Mouse (Mus musculus) liver, embryonic 15.5 days (tissue): Measurements from ENCODE around the gene Sdsl. TPM values are rescaled to one million over a fixed set of nuclear protein-coding genes. Genes with fewer than 3 reads are reported as not detected.

Source experiments
- ATAC-seq: fragments of 200-750 bp; cut with Nextera tagmentation; 2 replicates; pipeline ENCODE4 v1.8.0; 2017; ENCODE audit warnings: moderate number of reproducible peaks, mild to moderate bottlenecking, moderate library complexity; ENCODE audit not compliant: insufficient read depth
- H3K27ac ChIP-seq: fragments of 300-500 bp; sonication (generic); replicated peaks from 2 replicates; pipeline ENCODE4 v1.5.1; 2015; ENCODE audit warnings: mild to moderate bottlenecking, inconsistent platforms
- H3K27me3 ChIP-seq: fragments of 300-500 bp; sonication (generic); 2 replicates; pipeline ENCODE4 v1.6.1; 2015; ENCODE audit warnings: mild to moderate bottlenecking, inconsistent platforms
- H3K36me3 ChIP-seq: fragments of 300-500 bp; sonication (generic); replicated peaks from 2 replicates; pipeline ENCODE4 v1.6.1; 2015; ENCODE audit warnings: moderate library complexity, mild to moderate bottlenecking, inconsistent platforms
- H3K4me1 ChIP-seq: fragments of 300-500 bp; sonication (generic); replicated peaks from 2 replicates; pipeline ENCODE4 v1.6.1; 2015; ENCODE audit warnings: inconsistent platforms
- H3K4me2 ChIP-seq: fragments of 300-500 bp; sonication (generic); 2 replicates; pipeline ENCODE4 v1.6.1; 2015; ENCODE audit warnings: moderate library complexity, mild to moderate bottlenecking, inconsistent platforms
- H3K4me3 ChIP-seq: fragments of 300-500 bp; sonication (generic); replicated peaks from 2 replicates; pipeline ENCODE4 v1.5.1; 2015; ENCODE audit warnings: mild to moderate bottlenecking, inconsistent platforms
- H3K9ac ChIP-seq: fragments of 300-500 bp; sonication (generic); 2 replicates; pipeline ENCODE4 v1.6.1; 2015; ENCODE audit warnings: moderate library complexity, mild to moderate bottlenecking, inconsistent platforms
- H3K9me3 ChIP-seq: fragments of 300-500 bp; sonication (generic); replicated peaks from 2 replicates; pipeline ENCODE4 v1.6.1; 2016; ENCODE audit warnings: inconsistent platforms
- WGBS: fragments of 180-500 bp; shearing (Covaris S2); methylation state at CpG from one replicate; pipeline ENCODE4 v1.1.7; 2015; ENCODE audit warnings: mixed read lengths; ENCODE audit not compliant: insufficient replicate concordance; 5-methylcytosine and 5-hydroxymethylcytosine counted together
- polyA plus RNA-seq: library from polyadenylated mRNA; unstranded; fragments of >200 nt; fragmentation: Nextera tagmentation; extraction: Ambion mirVana; gene quantifications from 2 replicates; pipeline ENCODE4 v1.2.1, GENCODE M21; 2015

Gene Sdsl
- polyA plus RNA-seq, 1 experiment from 2014 or later: 4.5 TPM

GRCm38 (mm10) chr5:120454756-120455337 lies 17.8 kb downstream of the Sdsl start:
- H3K9me3 ChIP-seq: no peaks in the 10 kb centered on the region
- H3K27ac ChIP-seq: no peak overlapping the region
- H3K4me1 ChIP-seq: no peaks in the 10 kb centered on the region
- 44% methylated on average over 14 of the region's 14 CpGs for WGBS
- no peak overlapping the region for H3K4me3 ChIP-seq
- H3K4me2 ChIP-seq: no peak overlapping the region
- H3K9ac ChIP-seq: no peak overlapping the region
- no peak for ATAC-seq
- peaks cover 60% of the 10 kb centered on the region for H3K27me3 ChIP-seq
- H3K36me3 ChIP-seq: no peaks in the 10 kb centered on the region

GRCm38 (mm10) chr5:120447305-120447704 lies 25.3 kb downstream of the Sdsl start:
- Histone ChIP-seq H3K4me2 (no peak overlapping the region), H3K36me3 (no peaks in the 10 kb centered on the region), H3K27me3 (peaks cover 63% of the 10 kb centered on the region), H3K9me3 (no peaks in the 10 kb centered on the region), H3K4me3 (no peak overlapping the region), H3K9ac (no peak overlapping the region), H3K27ac (no peak overlapping the region), H3K4me1 (no peaks in the 10 kb centered on the region)
- no peak for ATAC-seq
- 31% methylated on average over 13 of the region's 13 CpGs for WGBS

GRCm38 (mm10) chr5:120440733-120441132 lies 31.9 kb downstream of the Sdsl start:
- H3K36me3 ChIP-seq: no peaks in the 10 kb centered on the region
- ATAC-seq: no peak
- H3K27ac ChIP-seq: no peak overlapping the region
- WGBS: 6% methylated on average over 14 of the region's 14 CpGs
- peaks cover 5% of the 10 kb centered on the region; the same call in 1 of the 2 replicates for H3K4me1 ChIP-seq
- H3K27me3 ChIP-seq: peaks cover 96% of the 10 kb centered on the region
- no peaks in the 10 kb centered on the region for H3K9me3 ChIP-seq
- H3K9ac ChIP-seq: no peak overlapping the region
- peak overlapping the region; percentile 29 for H3K4me2 ChIP-seq
- peak overlapping the region; percentile 17; the same call in 1 of the 2 replicates for H3K4me3 ChIP-seq

DNA sequence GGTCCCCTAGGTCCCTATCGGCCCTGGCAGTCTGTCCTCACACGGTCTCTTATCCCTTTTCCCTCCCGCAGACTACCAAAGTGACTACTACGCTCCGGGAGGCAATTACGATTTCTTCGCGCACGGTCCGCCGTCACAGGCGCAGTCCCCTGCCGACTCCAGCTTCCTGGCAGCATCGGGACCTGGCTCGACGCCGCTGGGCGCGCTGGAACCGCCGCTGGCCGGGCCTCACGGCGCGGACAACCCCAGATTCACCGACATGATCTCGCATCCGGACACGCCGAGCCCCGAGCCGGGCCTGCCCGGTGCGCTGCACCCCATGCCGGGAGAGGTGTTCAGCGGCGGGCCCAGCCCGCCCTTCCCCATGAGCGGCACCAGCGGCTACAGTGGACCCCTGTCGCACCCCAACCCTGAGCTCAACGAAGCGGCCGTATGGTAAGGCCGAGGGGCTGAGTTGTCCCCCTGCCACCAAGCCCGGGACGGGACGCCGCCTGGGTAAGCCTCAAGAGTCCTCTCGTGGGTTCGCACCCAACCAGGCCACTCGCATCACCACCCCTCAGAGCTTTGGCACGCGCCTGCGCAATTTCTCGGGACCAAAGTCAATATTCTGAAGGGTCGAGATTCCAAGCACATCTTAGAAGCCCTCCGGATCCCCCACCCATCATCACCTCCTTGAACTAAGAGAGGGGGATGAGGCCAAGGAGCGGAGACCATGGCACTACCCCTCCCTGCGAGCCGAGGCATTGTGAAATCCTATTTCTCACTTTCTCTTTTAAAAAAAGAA lies 32.5 kb downstream of the Sdsl start:
- Histone ChIP-seq H3K36me3 (no peaks in the 10 kb centered on the region), H3K4me1 (peaks cover 5% of the 10 kb centered on the region; the same call in 1 of the 2 replicates), H3K27ac (no peak overlapping the region), H3K27me3 (peaks cover 96% of the 10 kb centered on the region), H3K4me2 (peak overlapping the region; percentile 29), H3K9ac (no peak overlapping the region), H3K9me3 (no peaks in the 10 kb centered on the region), H3K4me3 (peak overlapping the region; percentile 17)
- ATAC-seq: no peak
- 2% methylated on average over 61 of the region's 61 CpGs for WGBS

GRCm38 (mm10) chr5:120438991-120439710 lies 33.5 kb downstream of the Sdsl start:
- H3K27me3 ChIP-seq: peaks cover 96% of the 10 kb centered on the region
- no peaks in the 10 kb centered on the region for H3K36me3 ChIP-seq
- H3K9me3 ChIP-seq: no peaks in the 10 kb centered on the region
- H3K4me1 ChIP-seq: peaks cover 5% of the 10 kb centered on the region; the same call in 1 of the 2 replicates
- no peak overlapping the region for H3K9ac ChIP-seq
- no peak overlapping the region for H3K27ac ChIP-seq
- 2% methylated on average over 27 of the region's 27 CpGs for WGBS
- no peak for ATAC-seq
- no peak overlapping the region for H3K4me2 ChIP-seq
- H3K4me3 ChIP-seq: no peak overlapping the region

- peaks cover 5% of the 10 kb centered on the region; the same call in 1 of the 2 replicates for H3K4me1 ChIP-seq
- H3K36me3 ChIP-seq: no peaks in the 10 kb centered on the region
- no peaks in the 10 kb centered on the region for H3K9me3 ChIP-seq
- WGBS: 1% methylated on average over 13 of the region's 13 CpGs
- no peak for ATAC-seq
- H3K27ac ChIP-seq: no peak overlapping the region
- no peak overlapping the region for H3K4me2 ChIP-seq
- H3K27me3 ChIP-seq: peaks cover 99% of the 10 kb centered on the region
- H3K4me3 ChIP-seq: no peak overlapping the region
- H3K9ac ChIP-seq: no peak overlapping the region
Measured at GRCm38 (mm10) chr5:120438469-120438868, 34.1 kb downstream of the Sdsl start.

GRCm38 (mm10) chr5:120437986-120438385 lies 34.6 kb downstream of the Sdsl start:
- no peaks in the 10 kb centered on the region for H3K9me3 ChIP-seq
- no peak for ATAC-seq
- no peak overlapping the region for H3K4me3 ChIP-seq
- peaks cover 99% of the 10 kb centered on the region for H3K27me3 ChIP-seq
- no peak overlapping the region for H3K27ac ChIP-seq
- no peaks in the 10 kb centered on the region for H3K36me3 ChIP-seq
- H3K4me1 ChIP-seq: peaks cover 5% of the 10 kb centered on the region; the same call in 1 of the 2 replicates
- WGBS: under 1% methylated on average over 33 of the region's 33 CpGs
- H3K4me2 ChIP-seq: no peak overlapping the region
- H3K9ac ChIP-seq: no peak overlapping the region

DNA sequence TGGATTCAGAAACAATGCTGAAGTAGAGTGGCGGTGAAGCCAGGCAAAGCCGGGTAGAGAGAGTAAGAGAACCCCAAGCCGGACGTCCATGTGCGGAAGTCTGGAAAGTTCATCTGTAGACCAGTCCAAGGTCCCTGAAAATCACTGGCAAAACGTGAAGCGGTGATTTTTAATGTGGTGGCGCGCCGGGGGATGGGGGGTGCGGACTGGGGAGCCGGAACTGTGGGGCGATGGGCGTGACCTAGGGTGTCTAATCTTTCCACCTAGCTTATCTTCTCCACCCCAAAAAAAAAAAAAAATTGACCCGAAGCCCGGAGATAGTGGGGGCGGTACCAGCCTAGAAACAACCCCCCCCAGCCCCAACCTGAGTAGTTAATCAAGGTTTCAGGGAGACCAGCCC lies 35.1 kb downstream of the Sdsl start:
- H3K4me3 ChIP-seq: no peak overlapping the region
- H3K4me1 ChIP-seq: peaks cover 5% of the 10 kb centered on the region; the same call in 1 of the 2 replicates
- H3K9me3 ChIP-seq: no peaks in the 10 kb centered on the region
- 2% methylated on average over 17 of the region's 17 CpGs for WGBS
- H3K4me2 ChIP-seq: no peak overlapping the region
- H3K27me3 ChIP-seq: peaks cover 99% of the 10 kb centered on the region
- no peaks in the 10 kb centered on the region for H3K36me3 ChIP-seq
- H3K9ac ChIP-seq: no peak overlapping the region
- no peak overlapping the region for H3K27ac ChIP-seq
- no peak for ATAC-seq

- no peak overlapping the region for H3K4me3 ChIP-seq
- no peak overlapping the region for H3K27ac ChIP-seq
- H3K27me3 ChIP-seq: peaks cover 99% of the 10 kb centered on the region
- H3K9ac ChIP-seq: no peak overlapping the region
- no peak for ATAC-seq
- no peak overlapping the region for H3K4me2 ChIP-seq
- no peaks in the 10 kb centered on the region for H3K9me3 ChIP-seq
- H3K4me1 ChIP-seq: peaks cover 5% of the 10 kb centered on the region; the same call in 1 of the 2 replicates
- 3% methylated on average over 18 of the region's 18 CpGs for WGBS
- H3K36me3 ChIP-seq: no peaks in the 10 kb centered on the region
Measured at GRCm38 (mm10) chr5:120436885-120437495, 35.6 kb downstream of the Sdsl start.

DNA sequence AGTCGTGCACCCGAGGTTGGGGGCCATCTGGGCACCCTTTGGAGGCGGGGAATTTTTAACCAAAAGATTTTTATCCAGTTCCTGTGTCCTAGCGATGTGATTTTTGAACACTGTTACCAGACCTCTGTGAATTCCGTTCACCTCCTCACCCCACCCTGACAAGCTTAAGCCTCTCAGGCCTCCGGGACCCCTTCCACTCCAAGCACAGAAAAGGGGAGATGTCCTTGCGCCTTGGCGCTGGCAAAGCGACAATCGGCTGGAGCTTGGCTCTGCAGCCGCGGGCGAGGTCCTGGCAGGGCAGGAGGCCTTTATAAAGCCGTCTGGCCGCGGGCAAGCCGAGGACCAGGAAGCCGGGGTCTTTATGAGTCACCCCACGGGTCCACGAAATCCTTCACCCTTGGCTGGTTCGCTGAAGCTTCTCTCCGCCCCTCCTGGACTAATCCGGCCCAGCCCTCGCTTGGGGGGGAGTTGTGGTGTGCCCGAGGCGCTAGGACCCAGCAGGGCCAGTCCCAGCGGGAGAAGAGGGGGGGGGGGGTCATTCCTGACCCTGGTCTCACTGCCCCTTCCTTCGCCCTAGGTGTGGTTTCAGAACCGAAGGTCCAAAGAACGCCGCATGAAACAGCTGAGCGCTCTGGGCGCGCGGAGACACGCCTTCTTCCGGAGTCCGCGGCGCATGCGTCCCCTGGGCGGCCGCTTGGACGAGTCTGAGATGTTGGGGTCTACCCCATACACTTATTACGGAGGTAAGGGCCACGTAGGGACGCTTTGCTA lies 36.7 kb downstream of the Sdsl start:
- Histone ChIP-seq H3K4me2 (peak overlapping the region; percentile 46), H3K4me1 (peaks cover 5% of the 10 kb centered on the region; the same call in 1 of the 2 replicates), H3K36me3 (no peaks in the 10 kb centered on the region), H3K4me3 (peak overlapping the region; percentile 23; the same call in 1 of the 2 replicates), H3K9ac (no peak overlapping the region), H3K27me3 (peaks cover 100% of the 10 kb centered on the region), H3K9me3 (no peaks in the 10 kb centered on the region), H3K27ac (no peak overlapping the region)
- 2% methylated on average over 47 of the region's 47 CpGs for WGBS
- no peak for ATAC-seq
